Mouse (Mus musculus) intestine, postnatal 0 days (tissue): Measurements from ENCODE around the gene Pcsk4. TPM values are rescaled to one million over a fixed set of nuclear protein-coding genes. Genes with fewer than 3 reads are reported as not detected.

ENCODE experiments used
- ATAC-seq: fragments of 200-750 bp; cut with Nextera tagmentation; 2 replicates; pipeline ENCODE4 v1.8.0; 2017; ENCODE audit warnings: mild to moderate bottlenecking, moderate TSS enrichment, moderate library complexity
- H3K27ac ChIP-seq: fragments of 300-500 bp; sonication (generic); 2 replicates; pipeline ENCODE4 v1.5.1; 2014; ENCODE audit warnings: mild to moderate bottlenecking, low read depth, low read length, moderate library complexity
- H3K27me3 ChIP-seq: fragments of 300-500 bp; sonication (generic); replicated peaks from 2 replicates; pipeline ENCODE4 v1.6.1; 2014; ENCODE audit warnings: low read length, mixed read lengths; ENCODE audit not compliant: control insufficient read depth, insufficient read depth
- H3K36me3 ChIP-seq: fragments of 300-500 bp; sonication (generic); 2 replicates; pipeline ENCODE4 v1.6.1; 2014; ENCODE audit warnings: mild to moderate bottlenecking, moderate library complexity; ENCODE audit not compliant: control insufficient read depth, insufficient read depth
- H3K4me1 ChIP-seq: fragments of 300-500 bp; sonication (generic); replicated peaks from 2 replicates; pipeline ENCODE4 v1.6.1; 2014; ENCODE audit warnings: antibody characterized with exemption, low read length, mixed read lengths; ENCODE audit not compliant: control insufficient read depth, insufficient read depth
- H3K4me2 ChIP-seq: fragments of 300-500 bp; sonication (generic); replicated peaks from 2 replicates; pipeline ENCODE4 v1.6.1; 2014; ENCODE audit warnings: low read depth, mild to moderate bottlenecking, moderate library complexity
- H3K4me3 ChIP-seq: fragments of 300-500 bp; sonication (generic); 2 replicates; pipeline ENCODE4 v1.5.1; 2014; ENCODE audit warnings: low read depth, low read length
- H3K9ac ChIP-seq: fragments of 300-500 bp; sonication (generic); 2 replicates; pipeline ENCODE4 v1.6.1; 2014; ENCODE audit warnings: mild to moderate bottlenecking, low read depth, low read length
- H3K9me3 ChIP-seq: fragments of 300-500 bp; sonication (generic); 2 replicates; pipeline ENCODE4 v1.6.1; 2016; ENCODE audit warnings: mixed run types; ENCODE audit not compliant: control insufficient read depth
- CTCF ChIP-seq: sonication (generic); IDR thresholded peaks from 2 replicates; pipeline ENCODE4 v1.5.1; 2016; ENCODE audit warnings: low read depth, mild to moderate bottlenecking, control low read depth, antibody characterized with exemption, moderate library complexity
- WGBS: fragments of 180-500 bp; shearing (Covaris S2); extraction: QIAGEN DNeasy Blood & Tissue Kit; methylation state at CpG from one replicate; pipeline ENCODE4 v1.1.7; 2014; 5-methylcytosine and 5-hydroxymethylcytosine counted together
- polyA plus RNA-seq: library from polyadenylated mRNA; unstranded; fragments of >200 nt; fragmentation: Nextera tagmentation; extraction: Ambion mirVana; gene quantifications from 2 replicates; pipeline ENCODE4 v1.2.1, GENCODE M21; 2015

Pcsk4 gene
- polyA plus RNA-seq, 1 experiment from 2014 or later: 13.1 TPM

DNA sequence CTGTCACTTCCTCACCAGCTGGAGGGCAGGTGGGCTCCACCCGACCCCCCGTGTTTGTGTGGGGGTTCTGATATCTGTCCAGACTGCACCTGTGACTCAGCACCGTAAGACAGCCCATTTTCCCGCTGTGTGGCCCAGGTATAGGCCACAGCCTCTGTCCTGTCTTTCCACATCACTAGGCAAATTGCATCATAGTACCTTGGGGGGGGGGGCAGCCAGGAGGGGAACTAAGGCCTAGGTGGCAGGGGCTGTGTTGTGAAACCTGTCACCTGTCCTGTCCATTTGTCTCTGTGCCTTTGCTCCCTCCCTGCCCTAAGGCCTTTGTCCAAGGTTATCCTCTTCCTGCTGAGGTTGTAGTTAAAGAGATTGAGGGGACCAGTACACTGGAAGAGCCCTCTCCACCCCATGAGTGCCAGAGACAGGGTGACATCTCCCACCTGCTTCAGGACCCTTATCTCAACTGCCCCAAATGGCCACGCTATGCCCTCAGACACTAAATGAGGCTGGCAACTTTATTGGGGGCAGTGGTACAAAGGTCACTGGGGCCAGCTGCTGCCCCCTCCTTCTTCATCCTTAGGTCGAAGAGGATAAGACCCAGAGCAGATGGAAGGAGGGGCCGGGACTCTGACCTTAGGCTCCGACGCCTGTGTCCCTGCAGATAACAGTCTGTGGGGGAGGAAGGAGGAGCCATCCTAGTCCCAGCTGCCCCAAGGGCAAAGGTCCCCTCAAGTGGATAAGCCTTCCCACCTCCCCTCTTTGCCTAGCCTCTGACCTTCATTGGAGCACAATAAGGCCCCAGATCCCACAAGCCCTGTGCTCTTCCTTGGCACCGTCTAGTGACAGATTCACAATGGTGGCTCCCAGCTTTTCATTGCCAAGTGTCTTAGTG is 2.6 kb upstream of the Pcsk4 start:
- ATAC-seq: peak; percentile 59
- Histone ChIP-seq H3K36me3 (peaks cover 22% of the 10 kb centered on the region), H3K27ac (peak overlapping the region; percentile 82), H3K9me3 (no peaks in the 10 kb centered on the region), H3K4me1 (no peaks in the 10 kb centered on the region; the same call in 1 of the 2 replicates), H3K4me2 (peak overlapping the region; percentile 81), H3K27me3 (no peaks in the 10 kb centered on the region), H3K4me3 (peak overlapping the region; percentile 49), H3K9ac (peak overlapping the region; percentile 26; the same call in 1 of the 2 replicates)
- 31% methylated on average over 10 of the region's 10 CpGs for WGBS
- no peak for TF ChIP-seq CTCF

DNA sequence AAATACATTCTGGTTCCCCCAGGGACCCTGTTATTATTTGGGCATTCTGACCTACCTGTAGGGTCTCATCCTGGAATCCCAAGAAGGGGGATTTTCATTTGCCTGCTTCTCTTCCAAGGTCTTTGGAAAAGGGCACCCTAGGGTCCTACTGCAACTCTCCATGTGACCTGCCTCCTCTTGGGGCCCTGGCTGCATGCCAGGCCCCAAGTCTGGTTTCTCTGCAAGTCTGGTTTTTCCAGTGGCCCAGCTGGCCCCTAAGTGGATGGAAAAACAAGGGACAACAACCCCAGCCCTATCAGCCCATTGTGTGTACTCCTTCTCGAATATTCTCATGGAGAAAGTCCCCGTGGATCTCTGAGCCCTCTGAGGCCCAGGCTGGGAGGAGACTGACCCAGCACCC is 1.6 kb upstream of the Pcsk4 start:
- H3K9ac ChIP-seq: peak overlapping the region; percentile 44; the same call in 1 of the 2 replicates
- peak overlapping the region; percentile 81 for H3K4me2 ChIP-seq
- TF ChIP-seq CTCF: no peak
- H3K4me1 ChIP-seq: no peaks in the 10 kb centered on the region; the same call in 1 of the 2 replicates
- peaks cover 20% of the 10 kb centered on the region for H3K36me3 ChIP-seq
- 36% methylated on average over 2 of the region's 2 CpGs for WGBS
- ATAC-seq: no peak
- no peaks in the 10 kb centered on the region for H3K9me3 ChIP-seq
- H3K4me3 ChIP-seq: peak overlapping the region; percentile 49
- H3K27me3 ChIP-seq: no peaks in the 10 kb centered on the region
- peak overlapping the region; percentile 82 for H3K27ac ChIP-seq

DNA sequence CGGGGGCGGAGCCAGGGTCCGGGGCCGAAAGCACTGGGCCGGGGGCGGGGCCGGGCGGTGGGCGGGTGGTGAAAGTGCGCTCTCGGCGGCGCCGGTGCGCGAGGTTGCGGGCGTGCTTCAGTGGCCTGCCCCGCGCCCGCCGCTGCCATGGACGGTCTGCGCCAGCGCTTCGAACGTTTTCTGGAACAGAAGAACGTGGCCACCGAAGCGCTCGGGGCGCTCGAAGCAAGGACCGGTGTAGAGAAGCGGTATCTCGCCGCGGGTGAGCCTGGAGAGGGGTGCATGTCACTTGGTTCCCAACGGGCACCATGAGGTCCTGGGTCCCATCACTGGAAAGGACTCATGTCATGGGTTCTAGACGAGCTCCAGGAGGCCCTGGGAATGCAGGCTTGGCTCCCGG is 786 bp upstream of the Pcsk4 start:
- peak overlapping the region; percentile 82 for H3K27ac ChIP-seq
- WGBS: 2% methylated on average over 35 of the region's 41 CpGs
- no peak for ATAC-seq

DNA sequence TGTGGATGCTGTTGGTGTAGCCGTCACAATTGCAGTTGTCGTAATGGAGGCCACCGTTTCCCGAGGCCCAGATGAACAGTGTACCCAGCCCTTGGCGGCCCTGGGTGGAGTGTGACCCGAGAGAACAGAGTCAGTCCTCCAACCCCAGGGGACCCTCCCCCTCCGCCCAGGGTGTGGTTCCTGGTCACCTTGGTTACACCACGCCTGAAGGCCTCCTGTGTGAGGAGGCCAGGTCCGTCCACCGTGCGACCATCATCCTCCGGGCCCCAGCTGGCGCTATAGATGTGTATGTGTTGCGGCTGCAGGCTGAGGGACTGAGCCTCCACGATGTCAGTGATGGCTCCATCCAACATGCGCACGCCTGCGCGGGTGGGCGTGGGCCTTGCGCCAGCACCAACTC is 4.3 kb downstream of the Pcsk4 start:
- Histone ChIP-seq H3K36me3 (no peaks in the 10 kb centered on the region), H3K4me2 (peak overlapping the region; percentile 10; the same call in 1 of the 2 replicates), H3K9me3 (no peaks in the 10 kb centered on the region), H3K27ac (0 out of 2 replicates have a peak overlapping the region, but pooled peaks have one; percentile 66), H3K4me3 (no peak overlapping the region), H3K4me1 (peaks cover 7% of the 10 kb centered on the region; the same call in 1 of the 2 replicates), H3K9ac (no peak overlapping the region), H3K27me3 (no peaks in the 10 kb centered on the region)
- WGBS: 58% methylated on average over 21 of the region's 21 CpGs
- no peak for ATAC-seq
- no peak for TF ChIP-seq CTCF

More for the DNA sequence above, 786 bp upstream of the Pcsk4 start:
- Histone ChIP-seq H3K4me3 (peak overlapping the region; percentile 49), H3K4me1 (no peaks in the 10 kb centered on the region; the same call in 1 of the 2 replicates), H3K36me3 (peaks cover 12% of the 10 kb centered on the region), H3K4me2 (peak overlapping the region; percentile 81), H3K27me3 (no peaks in the 10 kb centered on the region), H3K9me3 (no peaks in the 10 kb centered on the region), H3K9ac (peak overlapping the region; percentile 43)
- TF ChIP-seq CTCF: no peak

DNA sequence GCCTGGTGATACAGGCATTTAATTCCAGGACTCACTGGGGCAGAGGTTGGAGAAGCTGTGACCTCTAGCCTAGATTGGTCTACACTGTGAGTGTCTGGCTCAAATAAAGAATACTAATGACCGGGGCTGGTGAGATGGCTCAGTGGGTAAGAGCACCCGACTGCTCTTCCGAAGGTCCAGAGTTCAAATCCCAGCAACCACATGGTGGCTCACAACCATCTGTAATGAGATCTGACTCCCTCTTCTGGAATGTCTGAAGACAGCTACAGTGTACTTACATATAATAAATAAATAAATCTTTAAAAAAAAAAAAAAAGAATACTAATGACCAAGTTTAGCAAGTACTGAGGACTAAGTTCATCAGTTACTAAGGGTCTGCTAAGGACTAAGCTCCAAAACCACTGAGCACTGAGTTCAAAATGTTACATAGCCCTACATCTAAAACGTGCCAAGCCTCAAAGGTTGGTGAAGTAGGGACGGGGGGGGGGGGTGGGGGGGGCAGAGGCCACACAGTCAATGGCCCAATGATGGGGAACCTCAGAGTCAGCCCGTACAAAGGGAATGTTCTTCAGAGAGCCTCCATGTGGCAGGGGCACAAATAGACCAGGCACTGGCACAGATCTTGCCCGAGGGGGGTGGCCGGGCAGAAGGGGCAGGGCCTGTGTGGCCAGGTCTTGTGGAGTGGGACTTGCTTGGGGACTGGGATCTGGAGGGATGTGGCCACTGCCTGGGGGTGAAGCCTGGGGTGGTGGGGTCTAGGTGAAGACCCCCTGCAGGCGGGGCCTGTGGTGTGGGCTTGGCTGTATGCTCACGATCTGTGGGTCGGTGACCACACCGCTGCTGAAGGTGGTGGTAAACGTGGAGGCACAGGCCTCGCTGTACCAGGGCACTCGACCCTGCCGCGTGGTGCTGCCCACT is 4.9 kb downstream of the Pcsk4 start:
- Histone ChIP-seq H3K9ac (no peak overlapping the region), H3K4me1 (peaks cover 9% of the 10 kb centered on the region), H3K27ac (peak overlapping the region; percentile 73), H3K9me3 (no peaks in the 10 kb centered on the region), H3K27me3 (no peaks in the 10 kb centered on the region), H3K36me3 (0 out of 2 replicates have a peak, but pooled peaks cover under 1% of the 10 kb centered on the region), H3K4me3 (peak overlapping the region; percentile 47), H3K4me2 (peak overlapping the region; percentile 97)
- peak; percentile 8 for ATAC-seq
- TF ChIP-seq CTCF: no peak
- WGBS: 54% methylated on average over 17 of the region's 17 CpGs
